Mouse (Mus musculus) lung, adult 2 months (tissue): ENCODE data around the gene Ampd2. TPM values are rescaled to one million over a fixed set of nuclear protein-coding genes. Genes with fewer than 3 reads are reported as not detected.

ENCODE experiments used
- DNase-seq: peaks from one replicate; pipeline ENCODE4 v3.0.0; 2022
- H3K4me1 ChIP-seq: fragments of 200-500 bp; 2 replicates; pipeline ENCODE4 v1.6.1; 2011; ENCODE audit warnings: low read length; ENCODE audit not compliant: control insufficient read depth, insufficient read depth
- H3K4me3 ChIP-seq: fragments of 200-500 bp; replicated peaks from 2 replicates; pipeline ENCODE3; 2011; ENCODE audit warnings: low read depth, mild to moderate bottlenecking, control low read depth, low read length; ENCODE audit errors: extremely low read depth
- CTCF ChIP-seq: fragments of 200-500 bp; IDR thresholded peaks from 2 replicates; pipeline ENCODE4 v1.5.1; 2011; ENCODE audit warnings: mild to moderate bottlenecking, low read length, control low read depth; ENCODE audit not compliant: insufficient read depth
- POLR2A ChIP-seq: fragments of 200-500 bp; IDR thresholded peaks from 2 replicates; pipeline ENCODE4 v1.6.1; 2011; ENCODE audit warnings: low read depth, mild to moderate bottlenecking, control low read depth, low read length, borderline replicate concordance; ENCODE audit errors: extremely low read depth
- WGBS: fragments of 180-500 bp; shearing (Covaris S2); methylation state at CpG from one replicate; pipeline ENCODE4 v1.1.7; 2018; 5-methylcytosine and 5-hydroxymethylcytosine counted together
- polyA plus RNA-seq: library from polyadenylated mRNA; depleted of rRNA; stranded (reverse); fragments of >200 nt; gene quantifications from 2 replicates; pipeline ENCODE4 v1.2.3, GENCODE M21; 2012

Ampd2 gene
- polyA plus RNA-seq, 1 experiment = 84.7 TPM

- Histone ChIP-seq H3K4me3 (no peak overlapping the region), H3K4me1 (peaks cover under 1% of the 10 kb centered on the region; the same call in 1 of the 2 replicates)
- 50% methylated on average over 2 of the region's 2 CpGs for WGBS
- TF ChIP-seq POLR2A (no peak), CTCF (no peak)
- no peak for DNase-seq
These were observed 3.5 kb upstream of the Ampd2 start for GRCm38 (mm10) chr3:108089916-108090315.

DNA sequence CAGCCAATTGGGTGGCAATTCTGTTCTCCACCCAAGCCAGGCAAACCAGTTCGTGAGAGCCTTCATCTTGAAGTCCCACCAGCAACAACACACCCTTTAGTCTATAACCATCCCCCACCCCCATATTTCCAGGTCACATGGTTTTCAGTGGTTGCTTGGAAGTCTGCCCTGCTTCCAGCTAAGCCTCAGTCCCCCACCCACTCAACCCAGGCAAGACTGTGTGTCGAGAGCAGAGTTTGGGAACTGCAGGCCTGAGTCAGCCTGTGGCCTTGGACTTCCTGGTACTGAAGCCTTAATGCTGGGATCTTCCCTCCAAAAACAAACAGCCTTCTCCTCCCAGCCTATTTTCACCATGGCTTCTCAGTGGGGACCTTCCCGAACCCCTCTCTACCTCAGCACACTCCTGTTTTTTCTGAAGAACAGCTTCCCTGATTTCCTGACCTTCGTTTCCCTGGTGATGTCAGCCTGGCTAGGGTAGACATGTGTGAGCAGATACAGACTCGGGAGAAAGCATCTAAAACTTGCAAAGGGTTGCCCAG, 2.5 kb upstream of the Ampd2 start:
- WGBS = 52% methylated on average over 5 of the region's 5 CpGs
- Histone ChIP-seq H3K4me1 (peaks cover 5% of the 10 kb centered on the region; the same call in 1 of the 2 replicates), H3K4me3 (no peak overlapping the region)
- TF ChIP-seq CTCF (no peak), POLR2A (no peak)
- DNase-seq = no peak

GRCm38 (mm10) chr3:108087329-108087728, 878 bp upstream of the Ampd2 start:
- H3K4me3 ChIP-seq = no peak overlapping the region
- 82% methylated on average over 3 of the region's 3 CpGs for WGBS
- TF ChIP-seq CTCF (no peak), POLR2A (no peak)
- peaks cover 5% of the 10 kb centered on the region; the same call in 1 of the 2 replicates for H3K4me1 ChIP-seq
- DNase-seq = no peak

GRCm38 (mm10) chr3:108085721-108086469, 556 bp downstream of the Ampd2 start:
- under 1% methylated on average over 31 of the region's 31 CpGs for WGBS
- DNase-seq = peak; percentile 74
- Histone ChIP-seq H3K4me3 (peak overlapping the region; percentile 87), H3K4me1 (peaks cover 5% of the 10 kb centered on the region; the same call in 1 of the 2 replicates)
- TF ChIP-seq POLR2A = peak; percentile 33; the same call in 1 of the 2 replicates
- TF ChIP-seq CTCF = no peak

DNA sequence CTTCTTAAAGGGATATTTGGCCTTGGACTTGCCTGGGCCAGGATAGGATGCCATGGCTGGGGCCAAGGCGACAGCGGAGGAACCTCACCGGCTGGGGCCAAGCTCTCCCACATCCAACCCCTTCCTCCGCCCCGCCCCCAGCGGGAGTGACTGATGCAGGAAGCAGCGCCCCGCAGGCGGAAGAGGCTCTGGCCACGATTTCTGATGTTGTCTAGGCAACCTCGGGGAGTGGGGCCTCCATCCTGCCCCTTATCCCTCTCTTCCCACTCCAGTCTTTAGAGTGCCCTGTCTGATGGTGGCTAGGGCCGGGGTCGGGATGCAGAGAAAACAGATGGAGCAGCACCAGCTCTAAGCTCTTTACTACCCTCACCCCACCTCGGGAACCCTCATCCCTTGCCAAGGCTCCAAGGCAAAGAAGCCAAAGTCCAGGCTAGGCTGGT, 1.1 kb downstream of the Ampd2 start:
- H3K4me3 ChIP-seq = peak overlapping the region; percentile 87
- no peak for TF ChIP-seq CTCF
- peak; percentile 67; the same call in 1 of the 2 replicates for TF ChIP-seq POLR2A
- WGBS = 1% methylated on average over 14 of the region's 14 CpGs
- peak; percentile 91 for DNase-seq
- peaks cover 5% of the 10 kb centered on the region; the same call in 1 of the 2 replicates for H3K4me1 ChIP-seq

- 9% methylated on average over 13 of the region's 13 CpGs for WGBS
- H3K4me3 ChIP-seq = peak overlapping the region; percentile 87
- no peak for DNase-seq
- peaks cover 5% of the 10 kb centered on the region; the same call in 1 of the 2 replicates for H3K4me1 ChIP-seq
- TF ChIP-seq CTCF = no peak
- TF ChIP-seq POLR2A = no peak
These were observed 1.6 kb downstream of the Ampd2 start for GRCm38 (mm10) chr3:108084767-108085270.

- Histone ChIP-seq H3K4me3 (no peak overlapping the region), H3K4me1 (peaks cover 5% of the 10 kb centered on the region; the same call in 1 of the 2 replicates)
- no peak for TF ChIP-seq CTCF
- TF ChIP-seq POLR2A = no peak
- no peak for DNase-seq
- WGBS = 66% methylated on average over 4 of the region's 4 CpGs
These were observed 2.5 kb downstream of the Ampd2 start for GRCm38 (mm10) chr3:108083904-108084407.

GRCm38 (mm10) chr3:108083161-108083560, 3.3 kb downstream of the Ampd2 start:
- DNase-seq = no peak
- WGBS = 32% methylated on average over 2 of the region's 2 CpGs
- Histone ChIP-seq H3K4me3 (no peak overlapping the region), H3K4me1 (peaks cover 5% of the 10 kb centered on the region; the same call in 1 of the 2 replicates)
- TF ChIP-seq POLR2A (no peak), CTCF (no peak)

DNA sequence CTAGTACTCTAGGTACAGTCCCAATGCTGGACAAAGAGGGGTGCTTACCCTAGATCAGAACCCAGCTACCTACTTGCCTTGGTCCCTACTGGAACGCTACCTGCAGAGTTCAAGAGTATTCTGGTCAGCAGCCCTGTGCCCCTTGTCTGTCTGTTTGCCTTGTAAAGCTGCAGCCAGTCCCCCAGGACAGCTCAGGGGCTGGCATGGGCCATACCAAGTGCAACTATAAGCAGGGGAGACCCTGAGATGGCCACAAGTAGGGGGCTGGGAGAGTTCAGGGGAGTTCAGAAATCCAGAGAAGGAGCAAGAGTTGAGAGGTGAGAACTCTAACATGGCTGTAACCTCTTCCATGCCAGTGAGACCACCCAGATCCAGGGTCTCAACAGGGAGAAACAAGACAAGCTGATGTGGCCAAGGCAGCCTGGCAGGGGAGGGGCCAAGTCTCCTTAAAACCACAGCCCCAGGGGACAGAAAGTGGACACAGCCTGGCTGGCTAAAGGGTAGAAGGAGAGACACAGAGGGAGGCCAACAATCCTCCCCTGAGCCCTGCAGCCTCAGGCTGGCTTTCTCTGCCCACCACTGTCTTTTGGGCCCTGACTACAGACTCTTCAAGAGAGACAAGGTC, 4.1 kb downstream of the Ampd2 start:
- Histone ChIP-seq H3K4me1 (peaks cover 5% of the 10 kb centered on the region; the same call in 1 of the 2 replicates), H3K4me3 (no peak overlapping the region)
- 63% methylated on average over 1 of the region's 1 CpGs for WGBS
- DNase-seq = no peak
- TF ChIP-seq POLR2A (no peak), CTCF (no peak)

DNA sequence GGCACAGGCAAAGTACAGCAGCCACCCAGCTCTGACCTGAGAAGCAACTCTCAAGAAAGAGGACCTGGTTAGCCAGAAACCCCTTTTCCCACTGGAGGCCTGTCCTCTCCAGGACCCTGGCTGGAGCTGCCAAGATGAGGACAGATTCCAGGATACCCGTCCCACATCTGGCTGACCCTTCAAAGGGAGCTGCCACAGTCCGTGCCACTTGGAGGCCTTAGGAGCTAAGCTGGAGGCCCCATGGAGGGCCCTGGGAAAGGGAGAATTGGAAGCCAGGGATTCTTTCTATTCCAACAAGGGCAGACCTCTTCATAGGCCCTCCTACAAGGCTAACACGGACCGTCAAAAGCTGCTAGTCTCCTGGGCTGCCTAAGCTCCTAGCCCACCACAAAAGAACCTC, 4.8 kb downstream of the Ampd2 start:
- Histone ChIP-seq H3K4me1 (peaks cover 5% of the 10 kb centered on the region; the same call in 1 of the 2 replicates), H3K4me3 (no peak overlapping the region)
- no peak for DNase-seq
- TF ChIP-seq CTCF (no peak), POLR2A (no peak)
- 53% methylated on average over 4 of the region's 4 CpGs for WGBS
